Mouse (Mus musculus): ENCODE results near the gene Rexo4.

Gene Rexo4

DNA sequence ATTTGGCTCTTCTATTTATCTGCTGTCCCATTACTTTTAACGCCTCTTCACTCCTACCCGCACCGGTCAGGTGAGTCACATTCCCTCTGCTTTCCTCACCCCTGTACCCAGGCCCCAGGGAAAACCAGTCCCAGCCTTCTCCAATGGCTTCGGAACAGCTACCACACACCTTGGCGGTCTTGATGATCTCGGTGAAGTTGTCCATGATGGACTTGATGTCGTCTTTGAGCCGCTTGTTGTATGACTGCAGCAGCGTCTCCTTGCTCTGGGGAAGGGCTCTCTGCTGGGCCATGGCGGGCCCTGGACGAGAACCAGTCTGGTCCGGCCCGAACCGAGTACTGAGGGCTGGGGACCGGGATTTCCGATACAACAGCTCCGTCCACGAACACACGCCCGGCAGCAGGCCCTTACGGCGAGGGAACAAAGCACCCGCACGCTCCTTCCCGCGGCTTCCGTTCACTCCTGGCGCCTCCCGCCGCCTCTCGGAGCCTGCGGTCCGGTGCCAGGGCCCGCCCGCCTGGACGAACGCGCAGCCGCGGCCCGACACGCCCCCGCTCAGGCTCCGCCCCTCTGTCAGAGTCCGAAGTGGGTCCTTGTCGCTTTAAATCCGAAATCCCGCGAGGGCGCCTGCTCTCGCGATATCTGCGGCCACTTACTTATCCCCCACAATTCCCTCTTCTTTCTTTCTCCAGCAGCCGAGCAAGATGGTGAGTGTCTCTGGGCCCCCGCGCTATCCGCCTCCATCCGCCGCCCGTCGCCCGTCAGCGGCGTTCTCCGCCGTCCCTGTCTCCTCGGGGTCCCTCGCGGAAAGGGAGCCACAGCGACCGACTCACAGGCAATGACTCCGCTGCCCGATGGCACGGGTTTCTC, 53.8 kb downstream of the Rexo4 start, which contains the start of the genes Med22 and Rpl7a:
Med22 (minus strand) TSS at position 554 of the 870 bp plus-strand sequence.
Rpl7a (plus strand) TSS at position 641 of the 870 bp plus-strand sequence.
- DNase-seq (ENCODE audit: low read depth, low spot score) = peak; percentile 99

DNA sequence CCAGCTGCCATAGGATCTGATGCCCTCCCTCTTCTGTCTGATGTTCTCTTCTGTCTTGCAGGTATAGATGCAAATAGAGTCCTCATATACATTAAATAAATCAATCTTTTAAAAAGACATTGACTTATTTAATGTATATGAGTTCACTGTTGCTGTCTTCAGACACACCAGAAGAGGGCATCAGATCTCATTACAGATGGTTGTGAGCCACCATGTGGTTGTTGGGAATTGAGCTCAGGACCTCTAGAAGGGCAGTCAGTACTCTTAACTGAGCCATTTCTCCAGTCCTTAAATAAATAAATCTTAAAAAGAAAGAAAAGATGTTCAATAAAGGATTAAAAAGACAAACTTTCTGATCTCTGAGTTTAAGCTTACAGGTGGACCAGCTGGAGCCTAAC, 54.8 kb downstream of the Rexo4 start:
- DNase-seq (ENCODE audit: low read depth, low spot score) = no peak

GRCm38 (mm10) chr2:26908710-26909386, 55.3 kb downstream of the Rexo4 start:
- no peak for DNase-seq (ENCODE audit: low read depth, low spot score)

DNA sequence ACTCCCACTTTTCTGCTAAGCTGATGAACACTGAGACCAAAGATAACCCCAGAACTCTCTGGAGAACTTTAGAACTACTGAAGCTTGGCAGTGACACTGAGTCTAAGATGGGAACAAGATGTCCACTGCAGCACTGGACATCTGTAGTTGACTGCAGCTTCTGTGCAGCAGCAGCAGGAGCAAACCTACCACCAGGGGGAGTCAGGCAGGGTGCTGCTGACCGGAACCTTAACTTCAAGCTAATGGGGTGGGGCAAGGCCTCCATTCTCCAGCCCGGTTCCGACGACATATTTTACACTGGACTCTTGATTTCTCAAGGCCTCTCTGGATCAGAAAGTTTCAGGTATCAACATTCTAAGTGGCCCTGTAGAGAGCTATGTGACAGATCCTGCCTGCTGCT, 57.1 kb downstream of the Rexo4 start:
- DNase-seq (ENCODE audit: low read depth, low spot score) = peak; percentile 30

DNA sequence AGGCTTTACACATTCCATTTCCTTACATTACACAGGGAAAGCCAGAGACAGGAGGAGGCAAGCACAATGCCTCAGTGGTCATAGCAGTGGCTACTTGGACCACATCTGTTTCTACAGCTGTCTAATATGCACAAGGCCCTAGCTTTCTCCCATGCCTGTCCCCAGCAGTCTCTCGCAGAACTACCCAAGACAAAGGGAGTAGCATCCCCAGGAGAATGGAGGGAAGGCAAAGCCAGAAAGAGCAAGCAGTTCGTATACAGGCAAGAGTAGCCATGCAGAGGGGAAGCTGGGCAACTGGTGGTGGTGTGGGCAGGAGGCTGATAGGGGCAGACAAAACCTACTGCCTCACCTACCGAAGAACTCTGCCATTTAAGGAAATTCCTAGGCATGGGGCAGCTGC, 57.8 kb downstream of the Rexo4 start:
- no peak for DNase-seq (ENCODE audit: low read depth, low spot score)

GRCm38 (mm10) chr2:26905936-26906335, 58.2 kb downstream of the Rexo4 start:
- no peak for DNase-seq (ENCODE audit: low read depth, low spot score)

All from forelimb bud, embryonic 11.5 days (tissue).